Mouse (Mus musculus): ENCODE measurements around the gene March8.

March8 gene

GRCm38 (mm10) chr6:116371500-116371899 is 33.7 kb downstream of the March8 start:
- DNase-seq (ENCODE audit: inconsistent ontology term) = no peak

GRCm38 (mm10) chr6:116374136-116374535 is 36.3 kb downstream of the March8 start:
- DNase-seq (ENCODE audit: inconsistent ontology term) = no peak

- DNase-seq (ENCODE audit: inconsistent ontology term) = no peak
These were observed 36.8 kb downstream of the March8 start for GRCm38 (mm10) chr6:116374618-116375017.

DNA sequence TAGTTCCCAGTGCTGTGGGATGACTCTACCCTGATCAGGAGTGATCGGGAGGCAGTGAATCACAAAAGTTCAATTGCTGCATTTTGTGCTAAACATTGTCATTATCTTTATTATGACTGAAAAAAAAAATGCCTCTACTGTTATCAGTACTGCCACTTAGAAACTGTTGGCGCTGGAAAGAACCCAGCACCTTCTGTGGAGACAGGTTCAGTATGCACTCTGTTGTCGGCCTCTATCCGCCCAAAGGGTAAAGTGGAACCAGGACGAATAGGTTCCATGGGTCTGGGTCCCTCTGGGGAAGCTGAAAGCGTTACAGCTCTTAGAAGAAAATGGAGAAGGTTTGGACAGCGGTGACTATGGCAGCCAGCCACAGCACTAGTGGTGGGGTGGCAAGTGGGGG is 41.1 kb downstream of the March8 start:
- DNase-seq (ENCODE audit: inconsistent ontology term) = no peak

- no peak for DNase-seq (ENCODE audit: inconsistent ontology term)
These were observed 42.3 kb downstream of the March8 start for GRCm38 (mm10) chr6:116380157-116380556.

- DNase-seq (ENCODE audit: inconsistent ontology term) = no peak
These were observed 43.8 kb downstream of the March8 start for GRCm38 (mm10) chr6:116381605-116382004.

GRCm38 (mm10) chr6:116383582-116383981 is 45.8 kb downstream of the March8 start:
- DNase-seq (ENCODE audit: inconsistent ontology term) = no peak

- DNase-seq (ENCODE audit: inconsistent ontology term) = no peak
These were observed 47.6 kb downstream of the March8 start for GRCm38 (mm10) chr6:116385194-116386044.

- DNase-seq (ENCODE audit: inconsistent ontology term) = no peak
These were observed 48.2 kb downstream of the March8 start for GRCm38 (mm10) chr6:116386045-116386415.

DNA sequence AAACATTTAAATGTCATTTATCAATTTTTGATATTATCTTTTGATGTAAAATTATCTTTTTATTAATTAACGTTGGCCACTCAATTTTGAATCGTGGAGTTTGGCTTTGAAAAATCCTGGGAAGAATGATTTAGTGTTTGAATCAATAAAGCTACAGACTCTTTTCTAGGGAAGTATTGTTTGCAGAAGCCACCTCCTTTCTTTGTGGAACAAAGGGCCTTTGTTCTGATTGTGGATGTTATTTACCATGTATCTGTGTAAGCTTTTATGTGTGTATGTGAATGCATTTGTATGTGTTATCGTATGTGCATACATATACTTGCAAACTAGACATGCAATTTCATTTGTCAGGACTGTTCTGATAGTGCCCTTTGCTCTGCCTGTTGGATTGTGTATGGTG is 48.7 kb downstream of the March8 start:
- DNase-seq (ENCODE audit: inconsistent ontology term) = no peak

- no peak for DNase-seq (ENCODE audit: inconsistent ontology term)
These were observed 50.2 kb downstream of the March8 start for GRCm38 (mm10) chr6:116388068-116388467.

GRCm38 (mm10) chr6:116389481-116389880 is 51.7 kb downstream of the March8 start:
- DNase-seq (ENCODE audit: inconsistent ontology term) = no peak

- DNase-seq (ENCODE audit: inconsistent ontology term) = no peak
These were observed 57.3 kb downstream of the March8 start for GRCm38 (mm10) chr6:116394916-116395648.

- DNase-seq (ENCODE audit: inconsistent ontology term) = no peak
These were observed 59.8 kb downstream of the March8 start for GRCm38 (mm10) chr6:116397621-116398020.

- no peak for DNase-seq (ENCODE audit: inconsistent ontology term)
These were observed 60.3 kb downstream of the March8 start for GRCm38 (mm10) chr6:116398136-116398535.

DNA sequence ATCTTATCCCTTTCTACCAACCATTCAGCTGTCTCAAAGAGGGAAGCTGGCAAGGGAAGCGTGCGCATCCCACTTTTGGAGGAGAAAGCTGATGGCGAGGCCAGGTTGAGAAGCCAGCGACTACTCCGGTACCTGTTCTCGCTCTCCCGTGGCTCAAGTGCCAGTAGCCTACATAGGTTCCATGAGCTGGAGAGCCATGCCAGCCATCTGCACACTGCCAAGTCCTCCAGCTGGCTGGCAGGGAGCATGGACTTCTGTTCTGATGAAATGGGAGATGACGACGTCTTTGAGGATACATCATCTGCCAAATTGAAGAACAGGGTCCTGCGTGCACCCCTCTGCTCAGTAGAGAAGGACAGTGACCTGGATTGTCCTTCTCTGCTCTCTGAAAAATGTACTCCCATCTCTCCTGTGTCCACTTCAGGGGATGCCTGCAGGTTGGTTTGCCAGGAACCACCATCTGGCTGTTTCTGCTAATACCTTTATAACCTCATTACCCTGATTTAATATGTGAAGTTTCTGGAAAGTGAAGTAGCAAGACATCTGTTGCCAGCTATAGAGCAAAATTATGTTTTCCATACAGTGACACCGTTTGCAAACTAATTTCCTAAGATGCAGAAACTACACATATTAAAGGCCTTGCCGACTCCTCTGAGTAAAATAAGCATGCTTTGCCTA is 64.1 kb downstream of the March8 start:
- DNase-seq (ENCODE audit: inconsistent ontology term) = no peak

- DNase-seq (ENCODE audit: inconsistent ontology term) = no peak
These were observed 64.6 kb downstream of the March8 start for GRCm38 (mm10) chr6:116402426-116402825.

DNA sequence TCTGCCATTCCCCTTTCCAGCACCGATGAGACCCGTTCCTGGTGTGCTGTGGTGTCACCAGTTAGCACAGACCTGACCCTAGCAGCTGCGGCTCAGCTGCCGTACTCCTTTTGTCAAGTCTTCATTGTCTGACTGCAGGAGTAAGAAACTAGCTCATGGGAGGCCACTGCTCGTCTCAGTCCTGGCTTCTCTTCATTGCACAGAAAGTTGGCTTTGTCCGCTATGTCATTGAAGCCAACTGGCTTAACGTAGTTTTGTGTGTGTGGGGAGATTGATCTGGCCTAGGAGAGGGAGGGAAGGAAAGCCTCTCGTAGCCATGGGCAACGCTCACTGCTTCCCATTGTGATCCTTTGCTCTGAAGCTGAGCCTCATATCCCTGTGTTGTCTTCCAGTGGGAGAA is 67.4 kb downstream of the March8 start:
- DNase-seq (ENCODE audit: inconsistent ontology term) = no peak

GRCm38 (mm10) chr6:116405715-116406114 is 67.9 kb downstream of the March8 start:
- DNase-seq (ENCODE audit: inconsistent ontology term) = no peak

- DNase-seq (ENCODE audit: inconsistent ontology term) = no peak
These were observed 68.3 kb downstream of the March8 start for GRCm38 (mm10) chr6:116406152-116406551.

- no peak for DNase-seq (ENCODE audit: inconsistent ontology term)
These were observed 68.9 kb downstream of the March8 start for GRCm38 (mm10) chr6:116406680-116407079.

DNA sequence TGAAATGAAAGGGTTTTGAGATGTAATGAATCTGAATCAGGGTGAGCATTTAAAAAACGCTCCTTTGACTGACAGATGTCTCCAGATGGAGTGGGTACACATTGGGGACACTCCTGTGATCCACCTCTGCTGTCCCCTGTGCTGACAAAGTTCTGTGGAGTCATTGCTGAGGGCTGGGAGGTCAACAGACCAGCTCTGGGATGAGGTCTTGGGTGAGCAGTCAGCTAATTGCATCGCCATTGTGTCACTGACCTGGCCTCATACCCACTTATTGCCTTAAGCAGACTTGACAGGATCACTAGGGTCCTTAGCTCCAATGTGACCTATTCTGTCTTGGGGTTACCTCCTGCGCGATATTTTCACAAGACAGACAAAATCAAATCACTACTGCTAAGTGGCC is 69.4 kb downstream of the March8 start:
- DNase-seq (ENCODE audit: inconsistent ontology term) = no peak

Measured in Muller cell, postnatal 12 days (primary cell).